Mouse (Mus musculus): ENCODE measurements around the gene Farp1. TPM values are rescaled to one million over a fixed set of nuclear protein-coding genes. Genes with fewer than 3 reads are reported as not detected.

The Farp1 gene
- polyA plus RNA-seq, 1 experiment from 2014 or later: 29.1 TPM

DNA sequence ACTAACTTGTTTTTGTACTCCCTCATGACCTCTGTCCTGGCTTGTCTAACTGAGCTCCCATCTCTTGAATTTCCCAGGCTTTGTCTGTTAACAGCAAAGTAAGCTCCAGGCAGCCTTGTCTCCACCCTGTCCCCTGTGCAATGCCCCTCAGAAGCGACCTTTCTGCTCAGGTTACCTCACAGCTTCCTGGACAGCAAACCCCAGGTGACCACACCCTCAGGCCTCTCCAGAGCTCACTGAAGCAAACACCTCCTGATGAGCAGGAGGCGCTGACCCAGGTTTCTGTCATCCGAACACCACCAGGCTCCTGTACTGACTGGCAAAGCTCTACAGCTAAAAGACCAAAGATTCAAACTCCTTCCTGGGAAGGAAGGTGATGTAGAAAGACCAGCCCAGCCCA is 274.9 kb downstream of the Farp1 start:
- WGBS: 76% methylated on average over 3 of the region's 3 CpGs
- Histone ChIP-seq H3K27me3 (no peaks in the 10 kb centered on the region), H3K9me3 (no peaks in the 10 kb centered on the region), H3K27ac (no peak overlapping the region), H3K9ac (no peak overlapping the region), H3K4me2 (no peak overlapping the region), H3K36me3 (peaks cover 14% of the 10 kb centered on the region; the same call in 1 of the 2 replicates), H3K4me3 (no peak overlapping the region), H3K4me1 (peaks cover 27% of the 10 kb centered on the region)
- no peak for ATAC-seq (ENCODE audit: insufficient number of reproducible peaks, low FRiP score, low TSS enrichment, low read depth)

DNA sequence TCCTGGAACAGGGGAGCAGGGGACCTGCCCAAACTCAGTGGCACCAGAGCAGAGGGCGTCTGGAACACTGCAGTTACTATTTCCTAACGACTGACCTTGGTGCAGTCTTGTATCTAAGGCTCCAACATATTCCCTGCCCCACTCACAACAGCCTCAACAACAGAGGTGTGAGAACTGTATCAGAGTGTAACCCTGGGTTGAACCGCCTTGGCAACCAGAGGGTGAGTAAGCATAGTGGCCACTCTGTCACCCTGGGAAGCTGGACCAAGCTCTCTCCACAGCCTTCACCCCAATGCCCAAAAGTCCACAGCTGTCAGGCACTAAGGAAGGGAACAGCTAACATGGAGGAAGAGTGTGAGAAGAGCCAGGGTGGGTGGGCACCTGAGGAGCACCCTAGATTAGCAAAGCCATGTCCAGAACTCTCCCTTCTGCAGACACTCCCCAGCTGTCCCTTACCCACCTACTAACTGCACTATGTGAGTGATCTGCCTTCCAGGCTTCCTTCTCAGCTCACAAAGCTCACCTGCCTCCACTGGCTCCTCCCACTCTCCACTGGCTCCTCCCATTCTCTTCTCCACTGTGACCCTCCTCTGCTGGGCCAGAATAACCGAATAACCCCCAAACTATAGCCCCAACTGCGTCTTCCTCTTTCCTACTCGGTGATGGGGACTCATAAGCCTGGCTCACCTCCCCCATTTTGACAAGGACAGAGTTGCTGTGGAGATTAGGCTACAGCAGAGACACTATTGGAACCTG is 275.5 kb downstream of the Farp1 start:
- ATAC-seq (ENCODE audit: insufficient number of reproducible peaks, low FRiP score, low TSS enrichment, low read depth): no peak
- Histone ChIP-seq H3K4me2 (no peak overlapping the region), H3K9me3 (no peaks in the 10 kb centered on the region), H3K9ac (no peak overlapping the region), H3K27ac (no peak overlapping the region), H3K4me1 (peaks cover 33% of the 10 kb centered on the region), H3K27me3 (no peaks in the 10 kb centered on the region), H3K36me3 (peaks cover 14% of the 10 kb centered on the region; the same call in 1 of the 2 replicates), H3K4me3 (no peak overlapping the region)
- 75% methylated on average over 6 of the region's 6 CpGs for WGBS

DNA sequence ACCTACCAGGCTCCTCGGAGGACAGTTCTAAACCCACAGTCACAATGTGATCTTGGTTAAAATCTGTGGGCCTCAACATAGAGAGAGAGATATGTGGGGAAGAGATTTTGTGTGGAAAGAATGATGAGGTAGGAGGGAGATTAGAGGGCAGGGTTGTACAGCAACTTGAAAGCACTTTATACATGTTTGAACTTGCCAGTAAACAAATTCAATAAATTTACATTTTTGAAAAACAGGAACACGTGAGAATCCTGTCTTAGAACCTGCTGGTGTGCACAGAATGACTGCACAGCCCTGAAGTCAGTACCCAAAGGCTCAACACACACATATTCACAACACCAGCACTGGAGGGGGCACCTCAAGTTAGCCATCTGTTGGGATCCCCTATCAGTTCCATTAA is 276.1 kb downstream of the Farp1 start:
- peaks cover 14% of the 10 kb centered on the region; the same call in 1 of the 2 replicates for H3K36me3 ChIP-seq
- peaks cover 39% of the 10 kb centered on the region for H3K4me1 ChIP-seq
- H3K4me3 ChIP-seq: no peak overlapping the region
- no peak overlapping the region for H3K4me2 ChIP-seq
- H3K27me3 ChIP-seq: no peaks in the 10 kb centered on the region
- H3K9ac ChIP-seq: no peak overlapping the region
- H3K9me3 ChIP-seq: no peaks in the 10 kb centered on the region
- ATAC-seq (ENCODE audit: insufficient number of reproducible peaks, low FRiP score, low TSS enrichment, low read depth): no peak
- WGBS: 69% methylated on average over 2 of the region's 2 CpGs
- H3K27ac ChIP-seq: no peak overlapping the region

DNA sequence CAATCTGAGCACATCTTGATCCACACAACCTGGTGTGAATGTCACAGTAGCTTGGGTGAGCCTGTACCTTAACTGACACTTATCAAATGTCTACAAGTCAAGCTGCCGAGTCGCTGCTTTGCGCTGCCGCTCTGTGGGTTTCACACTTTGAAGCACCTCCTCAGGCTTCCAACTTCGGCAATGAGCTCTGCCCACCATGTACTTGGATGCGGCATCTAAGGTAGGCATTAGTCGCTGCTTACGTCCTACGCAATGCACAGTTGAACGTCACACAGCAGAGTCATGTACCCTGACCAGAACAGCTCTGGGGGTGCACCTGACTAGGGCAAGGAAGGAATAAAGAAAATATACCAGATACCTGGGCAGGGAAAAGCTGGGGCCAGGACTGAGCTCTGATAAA is 278.3 kb downstream of the Farp1 start:
- Histone ChIP-seq H3K4me3 (no peak overlapping the region), H3K27me3 (no peaks in the 10 kb centered on the region), H3K36me3 (no peaks in the 10 kb centered on the region), H3K27ac (no peak overlapping the region), H3K4me1 (peaks cover 56% of the 10 kb centered on the region), H3K4me2 (no peak overlapping the region), H3K9me3 (no peaks in the 10 kb centered on the region), H3K9ac (no peak overlapping the region)
- WGBS: 93% methylated on average over 10 of the region's 10 CpGs
- ATAC-seq (ENCODE audit: insufficient number of reproducible peaks, low FRiP score, low TSS enrichment, low read depth): no peak

DNA sequence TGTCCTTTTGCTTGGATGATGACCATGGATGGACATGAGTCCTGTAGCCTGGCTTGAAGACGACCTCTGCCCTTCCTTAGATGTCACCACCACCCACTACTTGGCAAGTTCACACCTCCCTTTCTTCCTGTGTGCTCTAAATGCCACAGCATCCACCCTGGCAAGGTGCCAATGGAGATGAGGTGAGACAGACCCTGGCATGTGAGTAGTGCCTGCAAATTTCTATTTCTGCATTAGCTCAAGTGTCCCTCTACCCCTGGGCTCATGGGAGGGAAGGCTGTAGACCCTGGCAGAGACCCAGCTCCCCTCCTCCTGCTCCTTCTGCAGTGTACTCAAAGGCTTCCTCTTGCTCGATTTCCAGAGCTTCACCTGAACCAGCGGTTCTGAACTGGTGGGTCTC is 279.9 kb downstream of the Farp1 start:
- H3K4me2 ChIP-seq: no peak overlapping the region
- H3K9ac ChIP-seq: no peak overlapping the region
- peaks cover 56% of the 10 kb centered on the region for H3K4me1 ChIP-seq
- H3K4me3 ChIP-seq: no peak overlapping the region
- H3K36me3 ChIP-seq: no peaks in the 10 kb centered on the region
- no peaks in the 10 kb centered on the region for H3K27me3 ChIP-seq
- no peak overlapping the region for H3K27ac ChIP-seq
- ATAC-seq (ENCODE audit: insufficient number of reproducible peaks, low FRiP score, low TSS enrichment, low read depth): no peak
- no peaks in the 10 kb centered on the region for H3K9me3 ChIP-seq
- 66% methylated on average over 3 of the region's 3 CpGs for WGBS

DNA sequence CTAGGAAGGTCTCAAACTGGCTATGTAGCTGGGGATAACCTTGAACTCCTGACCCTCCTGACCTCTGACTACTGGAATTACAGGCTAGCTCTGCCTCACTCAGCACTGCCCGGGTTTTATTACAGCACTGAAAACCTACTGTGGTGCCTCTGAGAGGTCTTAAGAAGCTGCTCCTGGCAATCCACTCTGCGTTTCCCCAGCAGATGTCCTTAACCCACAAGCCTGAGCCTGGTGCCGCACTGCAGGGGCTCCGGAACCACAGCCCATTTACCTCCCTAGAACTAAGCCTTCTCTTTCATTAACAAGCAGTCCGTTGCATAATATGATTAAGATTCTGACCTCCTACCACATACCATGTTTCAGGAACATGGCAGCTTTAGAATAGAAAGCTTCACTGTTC is 281.1 kb downstream of the Farp1 start:
- peak overlapping the region; percentile 50 for H3K27ac ChIP-seq
- no peaks in the 10 kb centered on the region for H3K9me3 ChIP-seq
- peaks cover 47% of the 10 kb centered on the region for H3K4me1 ChIP-seq

DNA sequence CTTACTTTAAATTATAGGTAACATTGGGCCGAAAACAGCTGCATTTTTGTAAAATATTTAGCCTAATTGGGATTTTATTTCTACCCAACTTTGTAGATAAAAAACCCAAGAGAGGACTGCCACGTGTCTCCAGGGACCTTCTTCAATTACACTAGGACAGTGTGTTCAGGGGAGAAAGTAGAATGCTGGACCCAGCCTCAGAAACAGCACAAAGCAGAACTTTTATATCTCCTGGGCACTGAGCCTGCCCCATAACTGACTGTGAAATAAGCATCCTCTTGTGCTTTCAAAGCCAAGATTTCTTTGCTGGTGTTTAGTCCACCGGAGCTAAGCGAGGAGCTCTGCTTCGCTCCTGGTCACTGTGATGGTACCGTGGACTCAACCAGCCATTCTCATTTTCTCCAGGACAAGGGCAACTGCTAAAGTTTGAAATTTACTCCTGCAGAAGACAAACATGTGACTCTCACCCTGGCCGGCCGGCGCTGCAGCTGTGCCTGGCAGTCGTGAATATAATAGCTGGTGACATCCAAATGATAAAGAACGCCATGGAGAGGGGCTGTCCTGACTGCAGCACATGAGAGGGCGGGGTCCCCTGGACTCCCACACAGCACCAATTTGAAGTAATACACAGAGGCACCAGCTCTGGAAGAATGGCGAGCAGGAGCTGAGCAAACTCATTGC is 281.8 kb downstream of the Farp1 start:
- Histone ChIP-seq H3K27ac (peak overlapping the region; percentile 50; the same call in 1 of the 2 replicates), H3K9ac (no peak overlapping the region), H3K9me3 (no peaks in the 10 kb centered on the region), H3K4me1 (peaks cover 43% of the 10 kb centered on the region), H3K36me3 (no peaks in the 10 kb centered on the region), H3K27me3 (no peaks in the 10 kb centered on the region), H3K4me3 (no peak overlapping the region), H3K4me2 (no peak overlapping the region)
- ATAC-seq (ENCODE audit: insufficient number of reproducible peaks, low FRiP score, low TSS enrichment, low read depth): 0 out of 2 replicates have a peak, but pooled peaks have one; percentile 18
- WGBS: 50% methylated on average over 13 of the region's 13 CpGs

More for the DNA sequence above, 281.1 kb downstream of the Farp1 start:
- Histone ChIP-seq H3K4me2 (no peak overlapping the region), H3K9ac (no peak overlapping the region), H3K27me3 (no peaks in the 10 kb centered on the region), H3K4me3 (no peak overlapping the region), H3K36me3 (no peaks in the 10 kb centered on the region)
- ATAC-seq (ENCODE audit: insufficient number of reproducible peaks, low FRiP score, low TSS enrichment, low read depth): no peak
- 33% methylated on average over 5 of the region's 5 CpGs for WGBS

DNA sequence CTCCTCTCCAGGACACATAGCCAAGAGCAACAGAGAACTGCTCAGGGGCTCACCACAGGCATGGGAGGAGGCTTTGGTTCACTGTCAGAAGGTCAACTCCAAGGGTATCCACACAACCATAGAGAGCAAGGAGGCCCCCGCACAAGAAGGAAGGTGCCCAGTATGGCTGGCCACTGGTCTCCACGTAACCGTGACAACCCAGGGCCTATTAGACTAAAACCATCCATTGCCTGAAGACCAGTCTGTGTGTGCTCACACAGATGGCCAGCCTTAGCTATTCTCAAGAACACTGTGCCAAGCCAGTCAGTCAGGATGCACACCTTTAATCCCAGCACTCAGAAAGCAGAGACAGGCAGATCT is 282.3 kb downstream of the Farp1 start:
- Histone ChIP-seq H3K27ac (peak overlapping the region; percentile 50; the same call in 1 of the 2 replicates), H3K4me2 (no peak overlapping the region), H3K36me3 (no peaks in the 10 kb centered on the region), H3K27me3 (no peaks in the 10 kb centered on the region), H3K9ac (no peak overlapping the region), H3K9me3 (no peaks in the 10 kb centered on the region), H3K4me3 (no peak overlapping the region), H3K4me1 (peaks cover 42% of the 10 kb centered on the region)
- no peak for ATAC-seq (ENCODE audit: insufficient number of reproducible peaks, low FRiP score, low TSS enrichment, low read depth)
- 86% methylated on average over 3 of the region's 3 CpGs for WGBS

DNA sequence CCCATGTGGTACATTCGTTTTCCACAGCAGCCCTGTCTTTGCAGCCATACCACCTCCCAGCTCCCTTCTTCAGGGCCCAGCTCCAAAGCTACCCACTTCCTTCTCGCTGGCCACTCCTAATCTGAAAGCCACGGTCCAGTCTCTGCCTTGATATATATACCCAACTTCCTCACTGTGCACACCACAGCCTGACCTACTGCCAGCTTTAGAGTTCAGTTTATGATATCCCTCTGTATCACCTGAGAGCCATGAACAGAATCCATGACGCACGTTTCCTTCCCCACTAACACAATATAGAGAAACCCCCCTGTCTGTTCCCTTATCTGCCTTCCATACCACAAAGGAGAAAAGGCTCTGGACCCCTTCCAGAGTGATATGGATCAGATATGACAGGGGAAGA is 283.4 kb downstream of the Farp1 start:
- no peaks in the 10 kb centered on the region for H3K36me3 ChIP-seq
- no peak for ATAC-seq (ENCODE audit: insufficient number of reproducible peaks, low FRiP score, low TSS enrichment, low read depth)

DNA sequence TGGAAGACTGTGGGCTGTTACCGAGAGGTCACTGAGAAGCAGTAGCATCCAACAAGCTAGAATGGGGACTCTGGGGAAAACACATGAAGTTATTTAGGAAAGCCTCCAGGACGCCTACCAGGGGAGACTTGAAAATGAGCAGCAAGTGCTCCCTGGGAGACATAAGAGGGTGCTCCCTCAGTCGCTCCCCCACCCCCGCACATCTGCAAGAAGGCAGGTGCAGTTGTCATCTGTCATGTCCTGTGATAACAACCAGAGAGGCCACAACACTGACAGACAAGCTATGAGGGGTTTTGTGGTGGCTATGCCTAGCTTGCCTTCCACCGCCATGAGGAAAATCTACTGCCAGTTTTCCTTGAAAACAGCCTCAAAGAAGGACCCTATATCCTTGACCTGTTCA is 287.1 kb downstream of the Farp1 start:
- WGBS: 84% methylated on average over 5 of the region's 5 CpGs
- no peak overlapping the region for H3K9ac ChIP-seq
- H3K9me3 ChIP-seq: no peaks in the 10 kb centered on the region
- H3K36me3 ChIP-seq: no peaks in the 10 kb centered on the region
- H3K4me2 ChIP-seq: no peak overlapping the region
- ATAC-seq (ENCODE audit: insufficient number of reproducible peaks, low FRiP score, low TSS enrichment, low read depth): no peak
- H3K4me3 ChIP-seq: no peak overlapping the region
- no peaks in the 10 kb centered on the region for H3K27me3 ChIP-seq
- H3K27ac ChIP-seq: no peak overlapping the region
- H3K4me1 ChIP-seq: peaks cover 39% of the 10 kb centered on the region

More for the DNA sequence above, 283.4 kb downstream of the Farp1 start:
- Histone ChIP-seq H3K9me3 (no peaks in the 10 kb centered on the region), H3K4me2 (no peak overlapping the region), H3K27ac (no peak overlapping the region; the same call in 1 of the 2 replicates), H3K27me3 (no peaks in the 10 kb centered on the region), H3K4me3 (no peak overlapping the region), H3K4me1 (peaks cover 43% of the 10 kb centered on the region), H3K9ac (no peak overlapping the region)
- WGBS: 66% methylated on average over 5 of the region's 5 CpGs

DNA sequence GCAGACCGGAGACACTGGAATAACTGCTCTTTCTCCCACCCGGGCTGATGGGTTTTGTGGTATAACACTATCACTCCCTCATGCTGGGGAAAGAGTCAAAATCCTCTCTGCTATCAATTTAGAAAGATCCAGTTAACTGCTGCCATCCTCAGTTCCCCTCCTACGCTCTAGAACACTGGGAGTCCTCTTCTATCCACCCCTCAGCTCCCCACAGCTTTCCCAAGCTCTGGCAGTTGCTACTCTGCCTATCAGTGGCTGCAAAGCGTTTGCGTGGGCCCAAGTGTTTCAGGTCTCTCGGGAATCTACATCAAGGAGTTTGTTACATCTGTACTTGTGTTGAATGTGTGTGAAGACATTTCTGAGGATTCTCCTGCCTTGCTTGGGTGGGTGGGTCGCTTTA is 287.6 kb downstream of the Farp1 start:
- H3K4me1 ChIP-seq: peaks cover 40% of the 10 kb centered on the region
- no peak for ATAC-seq (ENCODE audit: insufficient number of reproducible peaks, low FRiP score, low TSS enrichment, low read depth)

DNA sequence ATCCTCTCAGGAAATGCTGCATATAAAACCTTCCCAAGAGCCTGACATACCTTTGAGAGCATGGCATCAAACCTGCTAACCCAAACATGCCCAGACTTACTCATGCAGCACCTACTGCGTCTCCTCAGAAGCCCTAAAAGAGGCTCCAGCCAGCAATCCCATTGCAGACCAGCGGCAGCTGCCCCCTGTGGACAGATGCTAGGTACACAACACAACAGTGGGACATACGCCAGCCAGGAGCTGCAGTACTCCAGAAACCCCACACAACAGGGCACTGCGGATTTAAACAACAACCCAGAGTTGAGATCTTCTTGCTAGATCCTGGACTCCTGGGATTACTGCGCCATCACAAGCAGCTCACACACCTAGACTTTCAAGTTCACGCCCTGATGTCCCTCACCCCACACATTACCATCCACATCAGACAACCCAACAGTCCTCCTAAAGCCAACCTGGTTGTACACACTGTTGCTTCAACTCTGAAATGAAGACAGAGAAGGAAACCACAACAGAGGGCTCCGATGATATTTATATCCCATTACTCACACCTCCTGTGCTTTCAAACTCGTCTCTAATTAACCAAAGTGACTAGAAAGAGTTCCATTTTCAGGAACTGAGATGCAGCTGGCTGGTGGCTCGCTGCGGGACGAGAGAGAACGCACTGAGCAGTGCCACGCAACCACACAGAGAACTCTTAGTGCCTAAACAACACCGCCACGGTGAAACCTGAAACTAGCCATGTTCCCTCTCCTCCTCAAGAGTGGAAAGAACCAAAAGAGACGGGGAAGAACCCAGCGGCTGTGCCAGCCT is 289.7 kb downstream of the Farp1 start:
- no peak overlapping the region for H3K27ac ChIP-seq
- no peak overlapping the region for H3K4me2 ChIP-seq
- H3K9ac ChIP-seq: no peak overlapping the region
- no peaks in the 10 kb centered on the region for H3K36me3 ChIP-seq
- H3K4me1 ChIP-seq: peaks cover 35% of the 10 kb centered on the region
- no peak for ATAC-seq (ENCODE audit: insufficient number of reproducible peaks, low FRiP score, low TSS enrichment, low read depth)
- no peak overlapping the region for H3K4me3 ChIP-seq
- no peaks in the 10 kb centered on the region for H3K27me3 ChIP-seq
- 72% methylated on average over 17 of the region's 17 CpGs for WGBS
- H3K9me3 ChIP-seq: no peaks in the 10 kb centered on the region

More for the DNA sequence above, 287.6 kb downstream of the Farp1 start:
- no peaks in the 10 kb centered on the region for H3K27me3 ChIP-seq
- no peak overlapping the region for H3K9ac ChIP-seq
- no peaks in the 10 kb centered on the region for H3K36me3 ChIP-seq
- H3K4me3 ChIP-seq: no peak overlapping the region
- H3K27ac ChIP-seq: no peak overlapping the region
- 76% methylated on average over 7 of the region's 7 CpGs for WGBS
- no peak overlapping the region for H3K4me2 ChIP-seq
- no peaks in the 10 kb centered on the region for H3K9me3 ChIP-seq
